Mouse (Mus musculus) cerebellum, adult 2 months (tissue): ENCODE results near the gene Tigd4.

Source experiments
- CTCF ChIP-seq: fragments of 200-500 bp; IDR thresholded peaks from 2 replicates; pipeline ENCODE4 v1.5.1; 2011; ENCODE audit warnings: low read depth, mild to moderate bottlenecking, control low read depth, low read length, moderate library complexity, borderline replicate concordance; ENCODE audit not compliant: insufficient read depth
- POLR2A ChIP-seq: fragments of 200-500 bp; IDR thresholded peaks from 2 replicates; pipeline ENCODE4 v1.6.1; 2011; ENCODE audit warnings: low read length, control low read depth, borderline replicate concordance; ENCODE audit not compliant: insufficient read depth

GRCm38 (mm10) chr3:84597996-84598734, 4.8 kb downstream of the Tigd4 start:
- TF ChIP-seq POLR2A (no peak), CTCF (no peak)
